Mouse (Mus musculus) lung, embryonic 14.5 days (tissue): Measurements from ENCODE around the gene Alg2. TPM values are rescaled to one million over a fixed set of nuclear protein-coding genes. Genes with fewer than 3 reads are reported as not detected.
A peak's percentile ranks its signal among the peaks of the same experiment; 100 is the strongest.

ENCODE experiments used
- ATAC-seq: fragments of 200-750 bp; cut with Nextera tagmentation; 2 replicates; pipeline ENCODE4 v1.8.0; 2017; ENCODE audit warnings: mild to moderate bottlenecking, moderate TSS enrichment, moderate library complexity; ENCODE audit not compliant: insufficient read depth
- DNase-seq: peaks from one replicate; pipeline ENCODE4 v3.0.0-alpha.2; 2015
- H3K27ac ChIP-seq: fragments of 300-500 bp; sonication (generic); 2 replicates; pipeline ENCODE4 v1.5.1; 2014; ENCODE audit warnings: low read depth, mild to moderate bottlenecking, moderate library complexity
- H3K27me3 ChIP-seq: fragments of 300-500 bp; sonication (generic); 2 replicates; pipeline ENCODE4 v1.6.1; 2014; ENCODE audit warnings: low read length, control low read depth; ENCODE audit not compliant: insufficient read depth
- H3K36me3 ChIP-seq: fragments of 300-500 bp; sonication (generic); 2 replicates; pipeline ENCODE4 v1.6.1; 2014; ENCODE audit warnings: control low read depth; ENCODE audit not compliant: insufficient read depth
- H3K4me1 ChIP-seq: fragments of 300-500 bp; sonication (generic); 2 replicates; pipeline ENCODE4 v1.6.1; 2014; ENCODE audit warnings: antibody characterized with exemption, control low read depth; ENCODE audit not compliant: insufficient read depth
- H3K4me2 ChIP-seq: fragments of 300-500 bp; sonication (generic); 2 replicates; pipeline ENCODE4 v1.6.1; 2014; ENCODE audit warnings: mild to moderate bottlenecking
- H3K4me3 ChIP-seq: fragments of 300-500 bp; sonication (generic); 2 replicates; pipeline ENCODE4 v1.5.1; 2014; ENCODE audit warnings: low read depth, low read length
- H3K9ac ChIP-seq: fragments of 300-500 bp; sonication (generic); 2 replicates; pipeline ENCODE4 v1.6.1; 2014
- H3K9me3 ChIP-seq: fragments of 300-500 bp; sonication (generic); 2 replicates; pipeline ENCODE4 v1.6.1; 2016; ENCODE audit warnings: low read depth, low read length, control low read depth
- CTCF ChIP-seq: IDR thresholded peaks from 2 replicates; pipeline ENCODE4 v1.5.1; 2016; ENCODE audit warnings: antibody characterized with exemption, low read depth
- WGBS: fragments of 180-500 bp; shearing (Covaris S2); extraction: QIAGEN DNeasy Blood & Tissue Kit; methylation state at CpG from one replicate; pipeline ENCODE4 v1.1.7; 2014; 5-methylcytosine and 5-hydroxymethylcytosine counted together
- polyA plus RNA-seq: library from polyadenylated mRNA; unstranded; fragments of >200 nt; fragmentation: Nextera tagmentation; extraction: Ambion mirVana; gene quantifications from 2 replicates; pipeline ENCODE4 v1.2.1, GENCODE M21; 2014

The Alg2 gene
- polyA plus RNA-seq, 1 experiment from 2014 or later, result 56.3 TPM

DNA sequence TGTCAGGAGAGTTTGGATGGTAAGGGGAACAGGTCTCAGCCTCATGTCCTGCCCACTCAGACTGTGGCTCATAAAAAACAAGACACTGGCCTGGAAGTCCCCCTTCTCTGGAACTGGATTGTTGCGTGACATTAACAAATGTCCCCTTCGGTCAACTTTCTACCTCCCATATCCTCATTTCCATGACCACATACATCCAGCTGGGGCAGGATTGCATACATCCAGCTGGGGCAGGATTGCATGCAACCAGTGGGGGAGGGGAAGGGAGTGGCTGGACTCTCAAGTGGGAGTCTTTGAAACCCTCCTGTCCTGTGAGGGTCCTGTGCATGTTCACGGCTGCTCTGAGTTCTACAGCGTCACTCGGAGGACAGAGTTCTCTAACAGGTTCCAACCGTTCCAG, 17.1 kb upstream of the Alg2 start:
- Histone ChIP-seq H3K27me3 (no peaks in the 10 kb centered on the region), H3K36me3 (no peaks in the 10 kb centered on the region), H3K9ac (no peak overlapping the region), H3K4me2 (no peak overlapping the region), H3K27ac (no peak overlapping the region), H3K4me3 (no peak overlapping the region), H3K4me1 (no peaks in the 10 kb centered on the region), H3K9me3 (no peaks in the 10 kb centered on the region)
- TF ChIP-seq CTCF, result no peak
- WGBS, result 71% methylated on average over 6 of the region's 6 CpGs
- no peak for ATAC-seq
- DNase-seq, result no peak

DNA sequence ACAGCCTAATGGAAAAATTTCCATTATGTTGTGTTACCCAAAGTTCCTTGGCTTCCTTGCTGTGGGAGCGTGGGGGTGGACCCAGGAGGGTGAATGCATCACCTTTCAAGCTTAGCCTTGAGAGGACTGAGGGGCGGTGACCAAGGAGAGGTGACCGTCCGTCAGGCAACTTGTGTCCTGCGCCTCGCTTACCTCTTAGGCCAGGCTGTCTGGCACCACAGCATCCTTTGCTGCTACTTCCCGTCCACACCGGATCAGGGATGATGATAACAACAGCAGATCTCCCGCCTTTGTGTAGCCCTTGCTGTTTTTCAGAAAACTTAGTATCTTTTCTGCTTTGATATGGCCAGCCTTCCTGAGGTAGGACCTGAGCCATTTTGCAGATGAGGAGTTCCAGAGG, 6.4 kb upstream of the Alg2 start:
- Histone ChIP-seq H3K36me3 (peaks cover 71% of the 10 kb centered on the region), H3K4me3 (no peak overlapping the region), H3K27me3 (no peaks in the 10 kb centered on the region), H3K27ac (no peak overlapping the region), H3K4me2 (no peak overlapping the region), H3K9me3 (no peaks in the 10 kb centered on the region), H3K9ac (no peak overlapping the region), H3K4me1 (no peaks in the 10 kb centered on the region)
- no peak for TF ChIP-seq CTCF
- ATAC-seq (no peak), DNase-seq (no peak)
- 89% methylated on average over 9 of the region's 9 CpGs for WGBS

DNA sequence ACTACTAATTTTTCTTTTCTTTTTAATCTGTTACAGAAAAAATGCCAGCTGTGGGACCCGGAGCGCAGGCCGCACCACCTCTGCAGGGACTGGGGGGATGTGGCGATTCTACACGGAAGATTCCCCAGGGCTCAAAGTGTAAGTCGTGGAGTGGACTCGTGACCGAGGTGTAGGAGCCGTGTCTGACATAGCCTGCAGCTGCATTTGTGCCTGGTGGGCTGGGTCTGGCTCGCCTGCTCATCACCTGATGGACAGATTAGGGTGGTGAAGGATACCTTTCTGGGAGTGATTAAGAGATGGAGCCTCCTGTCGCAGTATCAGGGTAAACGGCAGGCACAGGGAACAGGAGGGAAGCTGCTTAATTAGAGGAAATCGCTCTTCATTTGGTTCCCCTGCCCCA, 6.0 kb upstream of the Alg2 start:
- no peak overlapping the region for H3K4me3 ChIP-seq
- 90% methylated on average over 13 of the region's 13 CpGs for WGBS
- no peak for ATAC-seq
- no peaks in the 10 kb centered on the region for H3K27me3 ChIP-seq
- H3K4me2 ChIP-seq, result no peak overlapping the region
- no peaks in the 10 kb centered on the region for H3K4me1 ChIP-seq
- H3K9ac ChIP-seq, result no peak overlapping the region
- DNase-seq, result no peak
- no peak overlapping the region for H3K27ac ChIP-seq
- peaks cover 71% of the 10 kb centered on the region for H3K36me3 ChIP-seq
- H3K9me3 ChIP-seq, result no peaks in the 10 kb centered on the region
- TF ChIP-seq CTCF, result no peak

DNA sequence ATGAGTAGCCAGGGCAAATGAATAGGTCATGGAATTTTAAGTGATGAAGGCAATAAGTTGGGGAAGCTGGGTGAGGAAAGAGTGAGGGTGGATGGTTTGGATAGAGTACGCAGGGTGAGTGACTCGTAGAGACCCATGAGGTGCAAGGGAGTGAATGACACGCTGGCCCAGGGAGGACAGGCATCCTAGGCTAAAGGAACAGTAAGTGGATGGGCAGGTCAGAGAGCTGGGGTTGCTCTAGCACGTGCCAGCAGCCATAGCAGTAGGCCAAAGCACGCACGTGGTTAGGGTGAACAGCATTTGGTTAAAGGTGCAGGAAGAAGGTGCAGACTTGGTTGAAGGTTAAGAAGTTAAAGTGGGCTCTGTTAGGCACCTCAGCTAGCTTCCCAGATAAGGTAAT, 3.4 kb upstream of the Alg2 start:
- Histone ChIP-seq H3K4me1 (0 out of 2 replicates have a peak, but pooled peaks cover 4% of the 10 kb centered on the region), H3K27me3 (no peaks in the 10 kb centered on the region), H3K9me3 (no peaks in the 10 kb centered on the region), H3K4me2 (no peak overlapping the region), H3K36me3 (peaks cover 58% of the 10 kb centered on the region), H3K4me3 (no peak overlapping the region), H3K9ac (no peak overlapping the region), H3K27ac (no peak overlapping the region)
- ATAC-seq, result no peak
- WGBS, result 89% methylated on average over 6 of the region's 6 CpGs
- no peak for DNase-seq
- no peak for TF ChIP-seq CTCF

- no peaks in the 10 kb centered on the region for H3K9me3 ChIP-seq
- DNase-seq, result peak; percentile 5
- peak overlapping the region; percentile 70 for H3K4me2 ChIP-seq
- no peaks in the 10 kb centered on the region for H3K27me3 ChIP-seq
- H3K4me1 ChIP-seq, result 0 out of 2 replicates have a peak, but pooled peaks cover 5% of the 10 kb centered on the region
- 11% methylated on average over 31 of the region's 31 CpGs for WGBS
- H3K36me3 ChIP-seq, result peaks cover 58% of the 10 kb centered on the region
- H3K27ac ChIP-seq, result peak overlapping the region; percentile 95
- peak; percentile 21 for ATAC-seq
- no peak for TF ChIP-seq CTCF
- H3K9ac ChIP-seq, result peak overlapping the region; percentile 82
- H3K4me3 ChIP-seq, result peak overlapping the region; percentile 86
Measured at GRCm38 (mm10) chr4:47474730-47475643, 854 bp upstream of the Alg2 start.

DNA sequence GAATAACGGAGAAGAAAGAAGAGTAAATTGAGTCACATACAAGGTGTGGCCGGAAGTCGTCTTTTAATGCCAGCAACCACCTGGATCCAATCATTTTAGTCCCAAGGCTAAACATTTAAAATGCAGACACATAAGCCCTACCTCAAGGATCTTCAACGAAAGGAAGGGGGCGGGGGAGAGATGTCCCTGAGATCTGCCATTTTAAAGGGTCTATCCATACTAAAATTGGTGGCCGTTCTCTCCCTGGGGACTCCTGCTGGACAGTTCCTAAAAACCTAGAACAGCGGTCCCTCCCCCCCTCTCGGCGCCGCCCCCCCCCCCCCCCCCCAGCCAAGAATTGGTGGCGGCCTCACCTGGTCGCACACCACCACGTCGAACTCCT, 556 bp downstream of the Alg2 start:
- H3K9ac ChIP-seq, result peak overlapping the region; percentile 82
- ATAC-seq (peak; percentile 17), DNase-seq (peak; percentile 64)
- H3K4me2 ChIP-seq, result peak overlapping the region; percentile 70
- H3K27ac ChIP-seq, result peak overlapping the region; percentile 95
- peak; percentile 25 for TF ChIP-seq CTCF
- peak overlapping the region; percentile 86 for H3K4me3 ChIP-seq
- H3K9me3 ChIP-seq, result no peaks in the 10 kb centered on the region
- H3K36me3 ChIP-seq, result peaks cover 62% of the 10 kb centered on the region
- WGBS, result 3% methylated on average over 11 of the region's 14 CpGs
- 0 out of 2 replicates have a peak, but pooled peaks cover 5% of the 10 kb centered on the region for H3K4me1 ChIP-seq
- H3K27me3 ChIP-seq, result no peaks in the 10 kb centered on the region

GRCm38 (mm10) chr4:47467196-47467595, 6.9 kb downstream of the Alg2 start:
- no peak overlapping the region for H3K4me2 ChIP-seq
- no peak overlapping the region for H3K9ac ChIP-seq
- ATAC-seq, result no peak
- peaks cover 53% of the 10 kb centered on the region for H3K36me3 ChIP-seq
- H3K27me3 ChIP-seq, result no peaks in the 10 kb centered on the region
- no peak for TF ChIP-seq CTCF
- no peaks in the 10 kb centered on the region; the same call in 1 of the 2 replicates for H3K9me3 ChIP-seq
- DNase-seq, result no peak
- no peak overlapping the region for H3K4me3 ChIP-seq
- WGBS, result 77% methylated on average over 2 of the region's 2 CpGs
- no peak overlapping the region for H3K27ac ChIP-seq
- H3K4me1 ChIP-seq, result no peaks in the 10 kb centered on the region
